25 mouse cellular contexts compared by ENCODE assay signal in genomic region chr2:36000390-36000789, GRCm38 (mm10). TPM values are rescaled to one million over a fixed set of nuclear protein-coding genes. Genes with fewer than 3 reads are reported as not detected.
"Had no signal": no experiment of that assay in that cellular context is flagged by ENCODE, and none has a peak within 500 bp of the region (broad histone marks: within the 10 kb centered on the region; RNA-seq: fewer than 3 reads in every experiment).

No protein-coding gene starts in this region.

- DNase-seq: kidney, adult 18-20 months; kidney, adult 9 months; kidney, postnatal 25 days; layer of hippocampus, postnatal 36 days; liver; liver, embryonic 13.5 days; lung, adult 2 months; lung, postnatal 14 days; lung, postnatal 4 days; retina, postnatal 1 day; right cerebral cortex, postnatal 25 days; spleen, adult 18-20 months; thymus, postnatal 25 days had no signal

- H3K4me3 ChIP-seq: limb, embryonic 10.5 days; limb, embryonic 13.5 days; liver, embryonic 13.5 days; megakaryocyte, embryonic 14.5 days; midbrain, embryonic 10.5 days; midbrain, embryonic 13.5 days; myocyte; neural tube, embryonic 13.5 days; stomach, embryonic 15.5 days had no signal

- ATAC-seq: midbrain, embryonic 13.5 days; midbrain, embryonic 16.5 days had no signal

- H3K36me3 ChIP-seq: limb, embryonic 10.5 days; limb, embryonic 13.5 days; liver, embryonic 13.5 days; midbrain, embryonic 10.5 days; midbrain, embryonic 13.5 days; neural tube, embryonic 13.5 days; stomach, embryonic 15.5 days had no signal

- H3K4me2 ChIP-seq: limb, embryonic 13.5 days; liver, embryonic 13.5 days; midbrain, embryonic 13.5 days; neural tube, embryonic 13.5 days; stomach, embryonic 15.5 days had no signal

- H3K4me1 ChIP-seq: limb, embryonic 13.5 days; liver, embryonic 13.5 days; neural tube, embryonic 13.5 days; stomach, embryonic 15.5 days had no signal

- H3K27ac ChIP-seq: limb, embryonic 10.5 days; limb, embryonic 13.5 days; liver, embryonic 13.5 days; midbrain, embryonic 10.5 days; midbrain, embryonic 13.5 days; neural tube, embryonic 13.5 days; stomach, embryonic 15.5 days had no signal

- H3K27me3 ChIP-seq: liver, embryonic 13.5 days; neural tube, embryonic 13.5 days; stomach, embryonic 15.5 days had no signal

- H3K9ac ChIP-seq: limb, embryonic 13.5 days; liver, embryonic 13.5 days; midbrain, embryonic 13.5 days; neural tube, embryonic 13.5 days; stomach, embryonic 15.5 days had no signal

- H3K9me3 ChIP-seq: limb, embryonic 10.5 days; limb, embryonic 13.5 days; liver, embryonic 13.5 days; midbrain, embryonic 10.5 days; midbrain, embryonic 13.5 days; neural tube, embryonic 13.5 days; stomach, embryonic 15.5 days had no signal

RNA-seq across cellular contexts. Expression of gene Ttll11, which starts 20.7 kb away (rescaled TPM):
- total RNA-seq: monocyte, adult 5-6 weeks had no signal

RNA-seq across cellular contexts. Expression of gene Morn5, which starts 48.9 kb away (rescaled TPM):
- total RNA-seq: monocyte, adult 5-6 weeks; neutrophil, adult 5-6 weeks had no signal
- polyA plus RNA-seq: liver, embryonic 13.5 days; liver, embryonic 16.5 days had no signal
